Mouse (Mus musculus) layer of hippocampus, postnatal 14 days (tissue): ENCODE measurements around the gene Slc44a2. TPM values are rescaled to one million over a fixed set of nuclear protein-coding genes. Genes with fewer than 3 reads are reported as not detected.
A peak's percentile ranks its signal among the peaks of the same experiment; 100 is the strongest.

Source experiments
- DNase-seq, 2 experiments: peaks; one replicate each; pipeline ENCODE4 v3.0.0; 2021 to 2022; ENCODE audit warnings: low spot score in 2 of 2, mixed read lengths in 1 of 2
- total RNA-seq, 2 experiments: library from RNA; stranded (reverse); gene quantifications; 2 replicates each; pipeline ENCODE4 v1.2.3; 2021

The Slc44a2 gene
- total RNA-seq, 2 experiments from 2014 or later = 53.4 to 61.0 TPM

- no peak for DNase-seq
Observed at GRCm38 (mm10) chr9:21332161-21333061, 11.9 kb downstream of the Slc44a2 start.

- DNase-seq = no peak
Observed at GRCm38 (mm10) chr9:21333523-21333922, 13.0 kb downstream of the Slc44a2 start.

GRCm38 (mm10) chr9:21334747-21335146, 14.2 kb downstream of the Slc44a2 start:
- no peak for DNase-seq

- no peak for DNase-seq
Observed at GRCm38 (mm10) chr9:21335391-21335790, 14.9 kb downstream of the Slc44a2 start.

- DNase-seq = no peak
Observed at GRCm38 (mm10) chr9:21336491-21336890, 16.0 kb downstream of the Slc44a2 start.

GRCm38 (mm10) chr9:21337652-21338051, 17.2 kb downstream of the Slc44a2 start:
- no peak for DNase-seq

GRCm38 (mm10) chr9:21340411-21340810, 19.9 kb downstream of the Slc44a2 start:
- no peak for DNase-seq

- DNase-seq = no peak
Observed at GRCm38 (mm10) chr9:21346627-21347365, 26.3 kb downstream of the Slc44a2 start.

- DNase-seq = no peak
Observed at GRCm38 (mm10) chr9:21348152-21348551, 27.7 kb downstream of the Slc44a2 start.

- DNase-seq = no peak
Observed at GRCm38 (mm10) chr9:21351178-21351577, 30.7 kb downstream of the Slc44a2 start.

GRCm38 (mm10) chr9:21351702-21352377, 31.3 kb downstream of the Slc44a2 start:
- DNase-seq = no peak

GRCm38 (mm10) chr9:21352463-21353372, 32.2 kb downstream of the Slc44a2 start:
- no peak for DNase-seq

- no peak for DNase-seq
Observed at GRCm38 (mm10) chr9:21353373-21353686, 32.8 kb downstream of the Slc44a2 start.

- DNase-seq = no peak
Observed at GRCm38 (mm10) chr9:21354796-21355195, 34.3 kb downstream of the Slc44a2 start.

- peak; percentile 62 to 77 for DNase-seq
Observed at GRCm38 (mm10) chr9:21356981-21357718, 36.7 kb downstream of the Slc44a2 start.

GRCm38 (mm10) chr9:21366541-21367220, 46.2 kb downstream of the Slc44a2 start:
- peak; percentile 52 to 72 for DNase-seq

GRCm38 (mm10) chr9:21367357-21368111, 47.0 kb downstream of the Slc44a2 start, which contains the start of gene Ilf3:
TSS of gene Ilf3 (plus strand) at chr9:21367871.
- DNase-seq = peak; percentile 100

GRCm38 (mm10) chr9:21368131-21368584, 47.7 kb downstream of the Slc44a2 start:
- peak; percentile 66 for DNase-seq
